In the genomic region with DNA sequence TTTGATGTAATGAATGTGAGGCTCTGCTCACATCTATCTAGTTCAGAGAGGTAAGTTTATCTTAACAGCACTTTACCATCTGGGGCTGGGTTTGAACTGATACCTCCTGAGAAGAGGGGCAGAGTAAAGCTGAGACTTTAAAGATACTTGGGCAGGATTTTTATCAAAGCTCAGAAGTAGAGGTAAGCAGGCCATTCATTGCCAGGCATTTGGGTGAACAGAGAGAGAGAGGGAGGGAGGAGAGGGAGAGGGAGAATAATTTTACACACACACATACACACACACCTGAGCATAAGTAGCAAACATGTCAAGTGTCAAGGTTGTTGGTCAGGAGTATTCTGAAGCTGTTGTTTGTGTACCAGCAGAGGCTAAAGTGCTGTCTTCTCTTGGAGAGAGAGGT, we compare ENCODE assay signal across 8 mouse cellular contexts. TPM values are rescaled to one million over a fixed set of nuclear protein-coding genes. Genes with fewer than 3 reads are reported as not detected.
DNase-seq lines count a peak whose midpoint lies in the region; ATAC-seq and TF ChIP-seq lines count a peak whose summit lies in the region.

A gene (plus strand): TSS at position 301 of the 400 bp plus-strand sequence.

- peak within 1 kb of the TSS; percentile 30 for H3K4me3 ChIP-seq in thymus, adult 2 months (ENCODE audit: control insufficient read depth, insufficient read depth, low read length)
- peak within 1 kb of the TSS; percentile 43 for H3K4me3 ChIP-seq in liver, embryonic 11.5 days (ENCODE audit: low read depth, low read length)

- peak within 1 kb of the TSS; percentile 73 for H3K4me2 ChIP-seq in liver, embryonic 11.5 days

- TF ChIP-seq POLR2A in thymus, adult 2 months (IDR thresholded peaks at IDR 0.05; ENCODE audit: control insufficient read depth, extremely low read depth, insufficient read depth, low read length, poor library complexity): no peak

- H3K4me1 ChIP-seq in thymus, adult 2 months (replicated peaks; ENCODE audit: control insufficient read depth, insufficient read depth, low read length): peaks cover 8% of the 10 kb centered on the region
- H3K4me1 ChIP-seq in liver, embryonic 11.5 days (replicated peaks; ENCODE audit: control insufficient read depth, insufficient read depth, low read length): peaks cover 5% of the 10 kb centered on the region; the same call in 1 of the 2 replicates

- H3K27me3 ChIP-seq in thymus, adult 2 months (ENCODE audit: control insufficient read depth, insufficient read depth, low read length): no peaks in the 10 kb centered on the region
- no peaks in the 10 kb centered on the region for H3K27me3 ChIP-seq in liver, embryonic 11.5 days (replicated peaks; ENCODE audit: control insufficient read depth, insufficient read depth, low read length)

- H3K27ac ChIP-seq in thymus, adult 2 months (ENCODE audit: control insufficient read depth, insufficient read depth, low read length): no peak within 1 kb of the TSS
- H3K27ac ChIP-seq in liver, embryonic 11.5 days (ENCODE audit: low read depth, low read length): peak within 1 kb of the TSS; percentile 1; the same call in 1 of the 2 replicates

- DNase-seq in cerebellum, postnatal 10 days: no peak
- no peak for DNase-seq in thymus, adult 2 months
- DNase-seq in thymus, postnatal 25 days: no peak
- no peak for DNase-seq in liver, embryonic 11.5 days (ENCODE audit: low spot score)
- DNase-seq in left cerebral cortex, postnatal 25 days (ENCODE audit: low spot score in 2 of 2): no peak
- no peak for DNase-seq in cerebellum, postnatal 36 days
- DNase-seq in right cerebral cortex, postnatal 36 days (ENCODE audit: low spot score in 2 of 2): no peak

- peak within 1 kb of the TSS; percentile 50 for H3K9ac ChIP-seq in liver, embryonic 11.5 days (ENCODE audit: low read depth, low read length)

- H3K9me3 ChIP-seq in liver, embryonic 11.5 days (ENCODE audit: control insufficient read depth, low read length): no peaks in the 10 kb centered on the region

- H3K36me3 ChIP-seq in thymus, adult 2 months (ENCODE audit: control insufficient read depth, insufficient read depth, low read length): no peaks in the 10 kb centered on the region
- no peaks in the 10 kb centered on the region for H3K36me3 ChIP-seq in liver, embryonic 11.5 days (ENCODE audit: control insufficient read depth, insufficient read depth, low read length)

- intact Hi-C loops in left cerebral cortex, postnatal 25 days (cut with DNase I): loop anchor here (5.0 kb wide), 1 partner anchor 136 kb away; no protein-coding TSS in a partner anchor

- ATAC-seq in cerebellum, adult (ENCODE audit: insufficient number of reproducible peaks, low FRiP score, low TSS enrichment): peak; percentile 45
- ATAC-seq in liver, embryonic 11.5 days (replicated peaks; ENCODE audit: low FRiP score): no peak

- no peak for TF ChIP-seq CTCF in thymus, adult 2 months (IDR thresholded peaks at IDR 0.05; ENCODE audit: borderline replicate concordance, control insufficient read depth, extremely low read depth, insufficient read depth, low read length, poor library complexity)

RNA-seq across cellular contexts. Expression of the gene that starts here (rescaled TPM):
- 6.6 and 7.4 TPM in 2 replicates for polyA plus RNA-seq in thymus, adult 2 months (2012; rRNA removed)
- polyA plus RNA-seq in liver, embryonic 11.5 days (2014; fragmentation: Nextera tagmentation; extraction: Ambion mirVana): 22.0 and 25.0 TPM in 2 replicates
- 1 to 10 TPM; 2.1 to 2.5 TPM for total RNA-seq in left cerebral cortex, postnatal 25 days (2021)
